Mouse (Mus musculus): ENCODE data around the gene Zranb3.
"Not testable (repeated sequence)": the region's sequence is repeated elsewhere in the genome, so short reads cannot be mapped to it uniquely, and the experiment has no call there.

The Zranb3 gene

GRCm38 (mm10) chr1:128060655-128061344, 42.0 kb downstream of the Zranb3 start:
- DNase-seq (ENCODE audit: low spot score), result no peak

DNA sequence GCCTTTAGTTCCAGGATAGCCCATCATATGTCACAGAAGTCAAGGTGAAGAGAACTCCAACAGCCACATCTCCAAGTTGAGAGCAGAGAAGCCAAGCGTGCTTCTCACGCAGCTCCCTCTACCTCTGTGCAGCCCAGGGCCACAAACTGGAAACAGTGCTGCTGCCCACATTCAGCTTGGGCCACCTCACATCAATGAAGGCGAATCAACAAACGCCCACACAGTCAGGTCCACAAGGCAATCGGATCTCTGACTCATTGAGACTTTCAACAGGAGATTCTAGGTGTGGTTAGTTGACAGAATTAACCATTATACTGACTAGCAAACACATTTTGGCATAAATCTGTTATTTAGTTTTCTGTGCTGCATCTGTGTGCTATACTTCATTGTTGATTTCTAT, 44.2 kb downstream of the Zranb3 start:
- no peak for DNase-seq (ENCODE audit: low spot score)

GRCm38 (mm10) chr1:128057269-128057668, 45.6 kb downstream of the Zranb3 start:
- no peak for DNase-seq (ENCODE audit: low spot score)

GRCm38 (mm10) chr1:128046920-128047319, 55.9 kb downstream of the Zranb3 start:
- no peak for DNase-seq (ENCODE audit: low spot score)

DNA sequence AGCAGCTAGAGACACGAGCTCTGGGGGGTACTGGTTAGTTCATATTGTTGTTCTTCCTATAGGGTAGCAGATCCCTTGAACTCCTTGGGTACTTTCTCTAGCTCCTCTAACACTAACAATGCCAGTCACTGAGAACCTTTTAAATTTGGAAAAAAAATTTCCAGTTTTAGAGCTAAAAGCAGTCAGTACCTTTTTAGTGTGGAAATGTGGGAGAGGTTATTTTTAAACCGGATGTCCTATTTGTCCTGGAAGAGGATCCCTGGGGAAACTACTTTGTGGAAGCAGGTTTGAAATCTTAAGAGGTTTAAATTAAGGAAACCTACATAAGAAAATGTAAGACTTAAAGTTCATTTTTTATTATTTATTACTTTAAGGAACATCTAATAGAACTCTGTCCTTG, 56.4 kb downstream of the Zranb3 start:
- DNase-seq (ENCODE audit: low spot score), result no peak

- no peak for DNase-seq (ENCODE audit: low spot score)
These were observed 58.7 kb downstream of the Zranb3 start for GRCm38 (mm10) chr1:128044181-128044580.

DNA sequence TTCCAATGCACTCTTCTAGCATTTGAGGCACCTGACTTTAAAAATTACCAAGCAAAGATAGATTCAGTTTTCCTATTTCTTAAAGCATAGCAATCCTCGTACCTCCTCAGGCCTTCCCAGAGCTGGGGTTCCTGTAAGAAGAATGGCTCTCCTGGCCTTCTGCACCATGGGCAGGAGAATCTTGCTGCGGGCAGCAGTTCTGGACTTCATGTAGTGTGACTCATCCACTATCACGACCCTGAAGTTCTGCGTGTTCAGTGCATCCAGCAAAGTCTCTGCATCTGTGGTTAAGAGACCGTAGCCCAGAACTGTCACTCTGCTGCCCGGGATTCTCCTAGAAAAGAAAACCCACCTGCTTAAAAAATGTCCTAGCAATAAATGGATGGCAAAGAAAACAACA, 66.6 kb downstream of the Zranb3 start:
- no peak for DNase-seq (ENCODE audit: low spot score)

GRCm38 (mm10) chr1:128032123-128032522, 70.7 kb downstream of the Zranb3 start:
- DNase-seq (ENCODE audit: low spot score), result no peak

- no peak for DNase-seq (ENCODE audit: low spot score)
These were observed 71.3 kb downstream of the Zranb3 start for GRCm38 (mm10) chr1:128031524-128031923.

DNA sequence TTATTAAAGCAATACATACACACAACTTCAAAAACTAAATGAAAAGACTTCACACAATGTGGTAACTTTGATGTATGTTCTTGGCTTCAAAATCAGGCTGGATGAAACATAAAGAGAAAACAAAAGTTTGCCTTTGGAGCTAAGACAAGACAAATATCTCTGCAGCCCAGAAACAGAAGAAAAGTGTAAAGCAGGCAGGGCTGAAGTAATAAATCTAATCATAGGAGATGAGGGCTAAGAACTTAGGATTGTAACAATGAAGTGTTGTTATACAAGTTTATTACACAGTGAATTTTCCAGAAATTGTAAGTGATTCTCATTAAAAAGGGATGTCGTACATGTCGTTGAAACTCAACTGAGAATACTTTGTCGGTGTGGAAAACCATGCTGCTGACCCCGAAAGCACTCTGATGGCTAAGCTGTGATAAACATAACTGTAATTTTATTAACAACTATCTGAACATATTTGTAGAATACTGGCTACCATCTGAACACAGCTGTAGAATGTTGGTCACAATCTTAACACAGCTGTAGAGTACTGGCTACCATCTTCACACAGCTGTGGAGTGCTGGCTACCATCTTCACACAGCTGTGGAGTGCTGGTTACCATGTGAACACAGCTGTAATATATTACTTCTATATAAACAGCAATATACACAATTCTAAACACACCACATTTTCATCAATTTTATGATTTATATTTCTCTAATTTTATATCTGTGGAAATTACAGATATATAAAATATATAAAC, 78.3 kb downstream of the Zranb3 start:
- DNase-seq (ENCODE audit: low spot score), result no peak

DNA sequence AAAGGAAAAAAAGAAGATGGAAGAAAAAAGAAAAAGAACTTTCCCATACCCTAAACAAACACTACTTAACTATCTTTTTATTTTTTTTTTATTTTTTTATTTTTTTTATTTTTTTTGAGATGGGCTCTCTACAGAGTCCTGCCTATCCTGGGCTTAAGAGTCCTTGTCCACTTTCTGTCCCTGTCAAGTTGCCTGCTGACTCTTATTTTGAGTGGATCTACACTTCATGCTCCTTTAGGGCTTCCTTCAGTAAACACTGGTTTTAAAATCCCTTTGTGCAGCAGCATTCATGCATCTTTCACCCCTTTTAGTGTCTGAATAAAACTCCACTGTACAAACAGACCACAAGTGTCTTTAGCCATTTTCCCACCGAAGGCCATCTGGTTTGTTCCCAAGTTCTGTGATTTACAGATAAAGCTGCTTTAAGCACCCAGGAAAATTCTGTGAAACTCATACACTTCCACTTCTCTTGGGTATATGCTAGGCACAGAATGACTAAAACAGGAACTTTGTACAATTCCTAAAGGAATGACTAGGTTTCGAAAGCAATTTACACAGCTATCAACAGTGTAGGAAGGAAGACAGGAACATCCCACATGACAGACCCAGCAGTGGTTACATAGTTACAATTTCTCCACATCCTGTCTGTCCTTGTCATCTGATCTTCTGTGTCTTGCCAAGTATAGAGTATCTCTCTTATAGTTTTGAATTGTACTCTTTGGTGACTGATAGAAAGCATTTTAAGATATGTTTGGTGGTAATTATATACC, 82.7 kb downstream of the Zranb3 start:
- no peak for DNase-seq (ENCODE audit: low spot score)

- no peak for DNase-seq (ENCODE audit: low spot score)
These were observed 86.8 kb downstream of the Zranb3 start for GRCm38 (mm10) chr1:128016035-128016492.

- no peak for DNase-seq (ENCODE audit: low spot score)
These were observed 89.0 kb downstream of the Zranb3 start for GRCm38 (mm10) chr1:128013698-128014386.

GRCm38 (mm10) chr1:128009751-128010150, 93.1 kb downstream of the Zranb3 start:
- no peak for DNase-seq (ENCODE audit: low spot score)

DNA sequence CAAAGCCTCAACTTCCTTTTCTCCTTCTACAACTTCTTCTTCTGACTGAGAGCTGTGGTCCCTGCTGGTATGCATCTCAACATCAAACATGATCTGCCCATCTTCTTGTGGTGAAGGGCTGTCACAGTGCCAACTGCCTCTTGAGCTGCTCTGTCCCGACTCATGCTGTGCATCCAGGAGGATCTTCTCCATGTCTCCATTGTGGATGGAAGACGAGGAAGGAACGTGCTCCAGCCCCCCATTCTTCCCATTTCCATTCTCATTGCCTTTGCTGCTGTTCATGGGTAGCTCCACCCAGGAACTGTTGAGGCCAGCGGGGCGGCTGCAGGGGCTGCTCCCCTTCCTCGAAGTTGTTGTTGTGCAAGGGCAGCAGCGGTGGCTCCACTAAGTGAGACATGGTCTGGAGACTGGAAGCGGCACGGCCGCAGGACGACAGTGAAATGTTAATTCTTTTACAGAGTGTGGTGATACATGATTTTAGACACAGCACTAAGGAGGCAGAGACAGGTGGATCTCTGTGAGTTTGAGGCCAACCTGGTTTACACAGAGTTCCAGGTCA, 96.7 kb downstream of the Zranb3 start:
- DNase-seq (ENCODE audit: low spot score), result not testable (repeated sequence)

DNA sequence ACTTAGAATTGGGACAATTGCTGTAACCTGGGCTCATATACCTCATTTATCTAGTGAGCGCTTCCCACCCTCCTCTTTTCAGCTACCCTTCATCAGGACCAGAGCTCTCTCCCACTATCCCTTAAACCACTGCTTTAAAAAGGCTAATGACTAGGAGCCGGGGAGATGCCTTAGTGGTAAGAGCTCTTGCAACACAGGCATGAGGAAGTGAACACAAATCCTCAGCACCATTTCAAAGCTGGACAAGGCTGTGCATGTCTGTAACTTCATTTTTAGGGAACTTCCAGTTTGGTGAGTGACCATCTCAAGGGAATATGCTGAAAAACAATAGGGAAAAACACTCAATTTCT, 98.5 kb downstream of the Zranb3 start:
- DNase-seq (ENCODE audit: low spot score), result no peak

GRCm38 (mm10) chr1:128003712-128004370, 99.0 kb downstream of the Zranb3 start:
- no peak for DNase-seq (ENCODE audit: low spot score)

DNA sequence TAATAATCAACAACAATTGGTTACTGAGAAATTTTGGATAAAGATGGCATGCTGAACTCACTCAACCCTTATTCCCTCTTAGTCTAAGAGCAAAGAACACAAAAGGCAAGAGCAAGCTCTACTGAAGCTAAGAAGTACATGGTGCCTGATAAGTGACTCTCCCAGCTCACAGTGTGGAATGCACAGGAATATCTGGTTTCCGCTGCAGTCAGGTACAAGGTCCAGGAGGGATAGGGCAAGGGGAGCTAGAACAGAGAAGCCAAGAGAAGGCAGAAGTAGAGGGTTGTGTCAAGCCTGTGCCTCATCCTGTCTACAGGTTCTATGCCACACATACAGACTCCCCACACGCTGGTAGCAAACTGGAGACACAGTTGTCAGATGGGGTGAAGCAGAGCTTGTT, 100.7 kb downstream of the Zranb3 start:
- DNase-seq (ENCODE audit: low spot score), result no peak

DNA sequence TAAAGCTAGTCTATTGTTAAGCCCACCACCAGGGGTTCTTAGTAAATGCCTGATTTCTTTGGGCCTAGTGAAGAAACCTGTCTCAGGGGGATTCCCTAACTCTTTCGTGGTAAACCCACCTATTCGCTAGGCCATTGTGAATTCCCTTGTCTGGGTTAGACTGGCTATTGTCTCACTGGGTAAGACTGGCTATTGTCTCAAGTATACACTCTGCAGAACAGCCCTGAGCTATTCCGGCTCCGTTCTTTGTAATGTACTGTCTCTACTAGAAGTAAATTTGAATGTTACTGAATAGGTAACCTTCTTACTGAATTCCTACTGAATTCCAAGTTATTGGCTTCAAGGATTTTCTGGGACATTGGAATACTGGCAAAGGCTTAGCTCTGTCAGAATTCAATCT, 101.9 kb downstream of the Zranb3 start:
- DNase-seq (ENCODE audit: low spot score), result not testable (repeated sequence)

- no peak for DNase-seq (ENCODE audit: low spot score)
These were observed 109.0 kb downstream of the Zranb3 start for GRCm38 (mm10) chr1:127993892-127994291.
